Mouse (Mus musculus): ENCODE results near the gene Clk4. TPM values are rescaled to one million over a fixed set of nuclear protein-coding genes. Genes with fewer than 3 reads are reported as not detected.

The Clk4 gene
- polyA plus RNA-seq, 1 experiment from 2014 or later, result 113 TPM

DNA sequence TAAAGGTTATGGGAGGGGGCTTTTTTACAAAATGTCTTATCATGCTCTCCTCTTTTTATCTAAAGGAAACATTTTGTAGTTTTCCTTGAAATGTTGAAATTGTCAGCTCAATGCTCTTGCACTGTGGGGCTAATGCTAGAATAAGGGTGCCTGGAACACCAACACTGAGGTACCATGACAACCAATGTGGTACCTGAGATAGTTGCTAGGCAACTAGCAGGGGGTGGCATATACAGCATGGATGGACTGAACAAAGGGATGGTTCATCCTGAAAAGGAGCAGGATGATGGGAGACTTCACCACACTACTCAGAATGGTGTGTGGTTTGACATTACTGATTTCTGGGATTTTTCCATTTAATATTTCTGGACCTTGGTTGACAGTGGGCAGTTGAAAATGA, 59.1 kb downstream of the Clk4 start:
- Histone ChIP-seq H3K36me3 (replicated peaks) (peaks cover 27% of the 10 kb centered on the region), H3K27me3 (replicated peaks; ENCODE audit: low read depth, poor library complexity, severe bottlenecking) (no peaks in the 10 kb centered on the region), H3K27ac (replicated peaks) (no peak overlapping the region), H3K4me3 (no peak overlapping the region), H3K4me1 (0 out of 2 replicates have a peak, but pooled peaks cover 7% of the 10 kb centered on the region), H3K9me3 (no peaks in the 10 kb centered on the region)
- no peak for DNase-seq (ENCODE audit: low spot score)

- H3K9me3 ChIP-seq, result no peaks in the 10 kb centered on the region
- H3K27me3 ChIP-seq (replicated peaks; ENCODE audit: low read depth, poor library complexity, severe bottlenecking), result no peaks in the 10 kb centered on the region
- no peak overlapping the region for H3K27ac ChIP-seq (replicated peaks)
- no peak for DNase-seq (ENCODE audit: low spot score)
- WGBS, result 75% methylated on average over 6 of the region's 6 CpGs
- no peak overlapping the region for H3K4me3 ChIP-seq
- H3K4me1 ChIP-seq, result peaks cover 16% of the 10 kb centered on the region
- no peaks in the 10 kb centered on the region; the same call in 1 of the 2 replicates for H3K36me3 ChIP-seq (replicated peaks)
These were observed 65.4 kb downstream of the Clk4 start for GRCm38 (mm10) chr11:51326908-51327307.

- WGBS, result 89% methylated on average over 12 of the region's 12 CpGs
- no peak for DNase-seq (ENCODE audit: low spot score)
- no peak overlapping the region for H3K4me3 ChIP-seq
- H3K27ac ChIP-seq (replicated peaks), result no peak overlapping the region
- 0 out of 2 replicates have a peak, but pooled peaks cover 2% of the 10 kb centered on the region for H3K9me3 ChIP-seq
- no peaks in the 10 kb centered on the region; the same call in 1 of the 2 replicates for H3K36me3 ChIP-seq (replicated peaks)
- peaks cover 16% of the 10 kb centered on the region for H3K4me1 ChIP-seq
- H3K27me3 ChIP-seq (replicated peaks; ENCODE audit: low read depth, poor library complexity, severe bottlenecking), result no peaks in the 10 kb centered on the region
These were observed 66.9 kb downstream of the Clk4 start for GRCm38 (mm10) chr11:51328387-51328942.

DNA sequence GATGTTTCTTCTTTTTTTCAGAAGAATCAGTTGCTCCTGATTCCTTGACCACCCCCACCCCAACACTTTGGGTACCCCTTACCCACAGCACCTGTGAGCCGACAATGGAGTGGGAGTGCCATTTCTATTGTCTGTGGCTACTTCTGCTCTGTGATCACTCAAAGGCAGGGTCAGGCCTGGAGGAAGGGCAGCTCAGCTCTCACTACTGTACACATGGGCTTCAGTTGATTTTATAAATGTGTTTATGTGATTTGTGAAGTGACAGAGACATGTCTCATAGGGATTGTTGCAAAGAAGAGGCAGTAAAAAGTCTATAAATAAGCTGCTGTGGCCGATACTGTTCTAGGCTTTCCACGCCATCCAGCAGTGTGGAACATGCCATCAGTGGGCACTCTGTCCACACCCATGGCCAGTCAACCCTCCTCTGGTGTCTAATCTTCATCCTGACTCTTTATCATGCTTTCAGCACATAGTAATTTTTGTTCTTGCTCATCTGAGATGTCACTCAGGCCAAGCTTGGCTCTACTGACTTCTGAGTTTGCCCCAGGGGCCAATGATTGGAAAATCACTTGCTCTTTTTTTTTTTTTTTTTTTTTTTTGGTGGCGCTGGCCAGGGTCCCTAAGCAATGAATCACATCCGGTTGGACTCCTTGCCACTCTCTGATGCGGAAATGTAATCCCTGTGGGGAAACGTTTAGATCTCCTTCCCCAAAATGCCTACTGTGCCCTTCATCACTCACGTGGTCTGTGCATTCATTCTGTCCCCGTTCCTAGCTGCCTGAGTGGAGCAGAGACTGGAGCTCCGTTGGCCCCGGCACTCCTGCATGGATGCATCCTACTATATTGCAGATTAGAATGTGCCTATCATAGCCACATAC, 68.5 kb downstream of the Clk4 start:
- DNase-seq (ENCODE audit: low spot score), result no peak
- Histone ChIP-seq H3K4me3 (no peak overlapping the region), H3K4me1 (peaks cover 12% of the 10 kb centered on the region), H3K36me3 (replicated peaks) (no peaks in the 10 kb centered on the region; the same call in 1 of the 2 replicates), H3K27ac (replicated peaks) (no peak overlapping the region), H3K27me3 (replicated peaks; ENCODE audit: low read depth, poor library complexity, severe bottlenecking) (no peaks in the 10 kb centered on the region), H3K9me3 (0 out of 2 replicates have a peak, but pooled peaks cover 2% of the 10 kb centered on the region)
- WGBS, result 84% methylated on average over 11 of the region's 11 CpGs

Other genes starting within 250 kb of the Clk4 start
- gene Olfr54, start 247.5 kb upstream of the Clk4 start, polyA plus RNA-seq (2016; fragmentation: Nextera tagmentation; extraction: Ambion mirVana), result not detected in 2 replicates
- gene Olfr1375, start 213.6 kb upstream of the Clk4 start, polyA plus RNA-seq (2016; fragmentation: Nextera tagmentation; extraction: Ambion mirVana), result not detected in 2 replicates
- gene Zfp354a, start 202.5 kb upstream of the Clk4 start, polyA plus RNA-seq (2016; fragmentation: Nextera tagmentation; extraction: Ambion mirVana), result 7.8 and 8.6 TPM in 2 replicates
- gene Gm12569, start 41.3 kb upstream of the Clk4 start, polyA plus RNA-seq (2016; fragmentation: Nextera tagmentation; extraction: Ambion mirVana), result not detected in 2 replicates
- 0.27 and 0.55 TPM in 2 replicates for gene BC049762, start 1.3 kb downstream of the Clk4 start, polyA plus RNA-seq (2016; fragmentation: Nextera tagmentation; extraction: Ambion mirVana)
- gene Col23a1, start 28.2 kb downstream of the Clk4 start, polyA plus RNA-seq (2016; fragmentation: Nextera tagmentation; extraction: Ambion mirVana), result 21.8 and 24.3 TPM in 2 replicates

All from embryonic facial prominence, embryonic 10.5 days (tissue).